Mouse (Mus musculus): ENCODE measurements around the gene Adamts16.
A peak's percentile ranks its signal among the peaks of the same experiment; 100 is the strongest.

The Adamts16 gene

DNA sequence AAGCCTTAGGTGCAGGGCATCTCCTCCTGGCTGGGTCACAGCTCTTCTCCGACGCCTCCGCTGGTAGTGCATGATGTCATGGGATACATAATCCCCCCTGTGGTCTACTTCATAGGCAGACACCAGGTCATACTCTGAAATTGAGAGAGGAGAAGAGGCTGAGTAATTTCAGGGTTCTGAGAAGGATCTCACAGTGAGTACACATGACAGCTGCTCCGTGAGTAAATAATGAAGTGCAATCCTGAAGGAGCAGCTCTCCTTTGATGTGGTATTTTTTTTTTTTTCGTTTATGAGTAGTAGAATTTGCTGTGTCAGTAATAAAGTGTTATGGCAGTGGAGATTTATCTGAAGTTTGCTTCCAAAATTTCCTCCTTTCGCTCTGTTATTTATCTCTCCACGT, 5.4 kb downstream of the Adamts16 start:
- no peak for DNase-seq (ENCODE audit: extremely low spot score, low read depth, low spot score)

DNA sequence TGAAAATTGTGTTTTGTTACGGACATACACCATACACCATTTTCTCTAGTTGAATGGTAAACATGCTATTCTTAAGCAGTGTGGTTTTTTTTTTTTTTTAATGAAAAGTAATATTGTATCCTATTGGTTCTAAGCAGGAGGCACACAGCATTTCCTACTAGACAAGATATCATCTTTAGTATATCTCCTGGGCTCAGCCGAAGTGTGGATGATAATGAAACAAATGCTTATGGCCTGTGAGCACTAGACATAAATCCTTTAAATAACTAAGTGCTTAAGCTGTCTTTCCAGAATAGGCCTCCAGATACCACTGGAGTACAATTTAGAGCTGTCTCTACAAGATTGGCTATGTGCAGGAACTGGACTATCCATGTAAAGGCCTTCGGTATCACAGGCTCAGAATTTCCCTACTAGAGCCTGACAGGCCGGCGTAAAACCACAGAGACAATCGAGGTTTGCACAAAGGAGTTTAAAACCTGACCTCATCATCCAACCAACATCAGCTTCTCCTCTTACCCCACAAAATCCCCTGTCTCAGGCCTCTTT, 8.9 kb downstream of the Adamts16 start:
- DNase-seq (ENCODE audit: extremely low spot score, low read depth, low spot score): no peak

DNA sequence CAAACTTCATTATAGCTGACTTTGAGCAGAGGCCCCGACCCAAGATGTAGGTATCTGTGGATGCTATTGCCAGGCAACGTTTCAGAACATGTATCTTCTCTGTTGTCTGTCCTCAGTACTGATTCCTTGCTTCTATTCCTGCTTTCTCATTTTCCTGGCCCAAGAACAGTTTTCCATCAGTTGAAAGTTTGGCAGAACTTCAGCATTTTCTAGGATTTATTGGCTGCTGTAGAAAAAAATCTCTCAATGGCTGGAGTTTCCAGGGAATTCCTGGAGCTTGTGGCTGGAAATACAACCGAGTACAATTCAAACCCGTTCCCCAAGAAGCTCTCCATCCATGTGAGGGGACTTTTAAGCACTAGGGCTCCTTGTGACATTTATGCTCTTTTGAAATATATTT, 10.6 kb downstream of the Adamts16 start:
- no peak for DNase-seq (ENCODE audit: extremely low spot score, low read depth, low spot score)

DNA sequence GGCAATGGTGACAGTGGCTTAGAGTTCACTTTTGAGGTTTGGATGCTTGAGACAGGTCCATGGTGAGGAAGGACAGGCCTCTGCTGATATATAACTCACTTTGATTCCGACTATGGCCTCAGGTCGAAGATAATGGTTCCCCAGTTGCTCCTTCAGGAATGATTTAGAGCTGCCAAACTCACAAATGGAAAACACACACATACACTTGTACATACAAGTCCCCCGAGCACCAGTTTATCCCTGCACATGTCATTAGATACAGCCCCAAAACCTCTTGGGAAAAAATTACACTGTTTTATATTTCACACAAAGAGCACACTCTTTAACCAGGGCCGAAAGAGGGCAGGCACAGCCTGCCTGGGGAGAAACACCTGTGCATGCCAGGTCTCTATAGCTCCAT, 14.1 kb downstream of the Adamts16 start:
- no peak for DNase-seq (ENCODE audit: extremely low spot score, low read depth, low spot score)

DNA sequence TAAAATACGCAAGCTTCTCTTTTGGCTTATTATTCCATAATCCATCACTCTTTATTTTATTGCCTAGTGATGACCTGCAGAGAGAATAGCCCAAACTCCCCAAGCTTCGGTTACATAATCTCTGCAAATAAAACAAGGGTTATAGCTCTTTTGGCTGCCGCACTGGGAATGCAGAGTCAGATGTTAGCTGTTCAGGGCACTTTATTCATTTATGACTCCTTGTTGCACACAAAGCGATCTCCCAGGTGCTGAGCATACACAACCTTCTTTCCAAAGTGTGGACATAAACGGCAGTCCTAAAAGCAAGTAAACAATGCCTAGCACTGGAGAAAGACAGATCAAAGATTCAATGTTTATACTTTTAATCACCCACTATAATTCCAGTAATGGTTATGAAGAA, 16.3 kb downstream of the Adamts16 start:
- no peak for DNase-seq (ENCODE audit: extremely low spot score, low read depth, low spot score)

DNA sequence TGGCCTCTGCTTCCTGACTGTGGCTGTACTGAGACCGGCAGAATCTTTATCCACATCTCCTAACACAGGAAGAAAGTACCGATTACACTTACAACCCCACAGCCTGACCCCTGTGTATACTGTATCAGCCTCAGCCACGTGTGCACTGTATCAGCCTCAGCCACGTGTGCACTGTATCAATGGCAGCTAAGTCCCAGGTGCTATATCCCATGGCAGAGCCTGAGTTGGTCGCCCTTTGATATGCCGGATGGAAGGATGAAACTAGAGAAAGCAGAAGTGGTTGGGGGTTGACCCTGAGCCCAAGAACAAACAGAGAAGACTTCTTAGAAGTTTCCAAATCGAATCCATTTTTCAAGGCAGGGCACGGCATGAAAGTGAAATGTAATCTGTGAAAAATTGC, 17.9 kb downstream of the Adamts16 start:
- DNase-seq (ENCODE audit: extremely low spot score, low read depth, low spot score): no peak

DNA sequence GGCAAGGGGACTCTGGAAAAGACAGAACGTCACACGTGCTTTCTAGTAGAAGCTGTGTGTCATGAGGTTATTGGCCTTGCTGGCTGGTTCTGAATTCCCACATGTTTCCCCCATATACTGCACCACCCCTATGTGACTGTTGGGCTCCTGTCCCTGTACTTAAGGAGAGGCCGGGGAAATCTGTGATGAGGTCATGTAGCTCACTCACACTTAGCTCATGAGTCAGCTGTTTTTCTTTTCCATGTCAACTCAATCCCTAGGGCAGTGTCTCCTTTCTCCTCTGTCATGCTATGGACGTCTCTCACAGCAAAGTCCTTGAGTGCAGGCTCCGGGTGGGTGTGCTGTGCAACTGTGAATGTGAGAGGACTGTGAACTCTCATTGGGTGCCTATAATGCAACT, 22.6 kb downstream of the Adamts16 start:
- DNase-seq (ENCODE audit: extremely low spot score, low read depth, low spot score): no peak

DNA sequence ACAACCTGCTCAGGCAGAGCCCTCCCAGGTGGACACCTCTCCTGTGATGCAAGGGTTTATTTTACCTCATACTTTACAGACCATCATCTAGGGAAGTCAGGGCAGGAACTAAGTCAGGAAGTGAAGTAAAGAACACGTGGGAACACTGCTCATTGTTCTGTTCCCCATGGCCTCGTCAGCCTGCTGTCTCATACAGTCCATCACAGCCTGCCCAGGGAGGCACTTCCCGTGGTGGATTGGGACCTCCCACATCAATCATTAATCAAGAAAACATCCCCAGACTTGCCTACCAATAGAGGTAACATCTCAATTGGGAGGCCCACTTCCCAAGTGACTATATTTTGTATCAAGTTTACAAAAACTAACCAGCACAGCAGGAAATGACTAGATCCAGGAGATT, 27.2 kb downstream of the Adamts16 start:
- no peak for DNase-seq (ENCODE audit: extremely low spot score, low read depth, low spot score)

DNA sequence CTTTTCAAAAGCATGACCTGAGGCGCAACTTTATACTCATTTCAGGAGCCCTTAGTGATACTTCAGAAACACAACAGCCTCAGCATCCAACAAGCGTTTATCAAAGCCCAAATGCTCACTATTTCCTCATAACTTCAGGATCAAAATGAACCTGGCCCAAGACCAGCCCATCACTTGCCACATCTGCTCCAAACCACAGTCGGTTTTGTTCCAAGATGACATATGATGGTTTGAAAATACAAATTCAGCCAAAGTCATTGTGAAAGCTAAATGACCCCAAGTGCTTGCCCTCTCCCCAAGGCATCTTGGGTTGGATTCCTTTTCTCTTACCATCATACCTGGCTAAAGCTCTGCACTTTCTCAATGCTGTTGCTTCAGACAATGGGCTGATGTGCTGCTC, 36.1 kb downstream of the Adamts16 start:
- DNase-seq (ENCODE audit: extremely low spot score, low read depth, low spot score): no peak

DNA sequence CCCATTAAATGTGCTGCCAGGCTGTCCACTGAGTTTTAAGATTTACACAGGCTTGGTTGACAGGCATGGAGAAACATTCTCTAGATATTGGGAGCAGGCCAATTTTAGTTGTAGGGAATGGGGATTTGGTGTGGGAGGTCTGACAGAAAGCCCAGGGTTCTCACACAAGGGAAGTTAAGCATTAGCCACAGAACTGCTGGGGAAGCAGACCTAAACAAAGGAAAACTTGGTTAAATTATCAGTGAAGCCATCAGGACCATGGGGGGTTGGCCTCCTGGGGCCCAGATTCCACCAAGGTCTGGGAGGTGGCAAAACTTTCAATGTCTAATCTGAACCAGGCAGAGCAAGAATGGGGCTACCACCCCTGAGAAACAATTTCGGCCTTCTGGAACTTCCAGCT, 38.8 kb downstream of the Adamts16 start:
- DNase-seq (ENCODE audit: extremely low spot score, low read depth, low spot score): no peak

DNA sequence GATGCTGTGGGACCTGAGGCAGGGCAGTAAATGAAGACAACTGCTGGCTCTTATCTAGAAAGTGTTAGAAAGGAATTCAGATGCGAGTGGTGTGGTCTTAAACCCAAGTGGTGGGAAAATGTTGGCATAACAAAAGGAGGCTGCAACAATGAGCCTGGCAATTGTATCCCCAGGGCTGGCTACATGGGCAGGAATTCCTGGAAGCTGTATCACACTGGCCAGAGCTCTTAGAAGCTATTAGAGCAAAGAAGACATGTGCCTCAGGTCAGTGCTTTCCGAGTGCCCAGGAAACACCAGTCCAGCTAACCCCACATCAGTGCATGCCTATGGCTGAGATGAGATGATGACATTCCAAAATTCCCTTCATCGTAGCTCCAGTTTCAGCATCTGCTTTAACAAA, 42.3 kb downstream of the Adamts16 start:
- DNase-seq (ENCODE audit: extremely low spot score, low read depth, low spot score): no peak

DNA sequence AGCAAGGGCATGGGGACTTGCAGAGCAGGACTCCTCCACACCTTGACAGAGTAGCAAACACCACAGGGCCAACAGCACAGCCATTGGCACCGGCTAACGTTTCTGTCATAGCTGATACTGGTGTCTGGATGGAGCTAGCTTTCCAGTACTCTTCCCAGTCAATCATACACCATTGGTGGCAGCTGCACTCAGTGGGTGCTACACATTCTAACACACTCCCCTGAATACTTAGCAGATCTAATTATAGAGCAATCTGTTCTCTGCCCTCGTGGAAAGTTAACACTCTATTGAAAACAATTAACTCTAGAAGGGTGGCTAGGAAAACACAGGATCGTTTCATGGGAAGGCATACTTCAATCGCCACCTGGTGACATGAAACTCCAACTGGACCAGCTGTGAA, 43.2 kb downstream of the Adamts16 start:
- DNase-seq (ENCODE audit: extremely low spot score, low read depth, low spot score): no peak

DNA sequence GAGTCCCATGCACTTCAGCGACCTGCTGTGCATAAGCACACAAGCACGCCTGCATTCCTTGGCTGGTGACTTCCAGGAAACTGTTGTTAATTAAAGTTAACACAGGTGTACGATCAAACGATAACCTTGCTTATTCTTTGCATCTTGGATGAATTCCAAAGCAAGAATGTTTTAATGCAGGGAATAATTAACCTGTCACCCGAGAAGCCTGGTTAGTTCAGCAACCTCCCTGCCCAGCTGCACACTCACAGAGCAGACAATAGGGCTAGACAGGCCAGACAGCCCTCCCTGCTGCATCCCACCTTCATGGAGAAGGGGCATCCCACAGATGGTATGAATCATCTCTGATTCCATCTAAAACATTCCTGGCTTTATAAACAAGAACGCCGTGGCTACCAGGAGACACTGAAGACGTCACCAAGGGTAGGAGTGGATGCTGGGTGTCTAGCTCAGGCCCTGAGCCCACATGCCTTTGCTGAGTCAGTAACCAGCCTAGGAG, 47.5 kb downstream of the Adamts16 start:
- no peak for DNase-seq (ENCODE audit: extremely low spot score, low read depth, low spot score)

DNA sequence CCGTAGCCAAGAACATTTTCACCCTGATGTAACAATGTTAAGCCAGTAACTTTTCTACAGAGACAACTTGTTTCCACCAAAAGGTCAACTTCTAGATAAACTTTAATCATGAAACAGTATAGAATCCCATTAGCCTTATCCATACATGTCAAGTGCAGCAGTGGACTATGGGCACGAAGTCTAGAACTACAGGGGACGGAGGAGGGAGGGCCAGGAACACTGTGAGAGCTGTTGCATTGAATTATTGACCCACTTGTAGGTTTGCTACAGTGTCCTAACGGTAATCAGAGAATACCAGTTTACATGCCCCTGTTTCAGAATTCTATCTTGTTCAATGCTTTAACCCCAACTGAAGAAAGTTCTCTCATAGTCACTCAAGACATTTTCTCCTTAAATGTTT, 48.0 kb downstream of the Adamts16 start:
- DNase-seq (ENCODE audit: extremely low spot score, low read depth, low spot score): no peak

DNA sequence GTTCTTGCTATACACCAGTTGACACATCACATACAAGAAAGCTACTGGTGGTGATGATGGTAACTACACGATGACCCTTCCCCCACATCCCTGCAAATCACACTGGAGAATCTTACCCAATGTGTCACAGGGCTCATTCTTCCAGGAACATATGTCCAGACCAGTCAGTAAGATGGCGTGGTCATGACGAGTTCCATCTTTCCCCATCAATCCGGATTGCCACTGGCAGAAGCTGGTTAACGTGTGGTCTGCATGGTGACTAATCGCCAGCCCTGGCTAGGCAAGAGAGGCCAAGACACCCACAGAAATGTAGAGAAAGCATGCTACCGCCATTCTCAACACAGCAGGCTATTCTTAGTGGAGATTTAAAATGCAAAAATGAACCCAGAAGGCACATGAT, 48.7 kb downstream of the Adamts16 start:
- DNase-seq (ENCODE audit: extremely low spot score, low read depth, low spot score): no peak

DNA sequence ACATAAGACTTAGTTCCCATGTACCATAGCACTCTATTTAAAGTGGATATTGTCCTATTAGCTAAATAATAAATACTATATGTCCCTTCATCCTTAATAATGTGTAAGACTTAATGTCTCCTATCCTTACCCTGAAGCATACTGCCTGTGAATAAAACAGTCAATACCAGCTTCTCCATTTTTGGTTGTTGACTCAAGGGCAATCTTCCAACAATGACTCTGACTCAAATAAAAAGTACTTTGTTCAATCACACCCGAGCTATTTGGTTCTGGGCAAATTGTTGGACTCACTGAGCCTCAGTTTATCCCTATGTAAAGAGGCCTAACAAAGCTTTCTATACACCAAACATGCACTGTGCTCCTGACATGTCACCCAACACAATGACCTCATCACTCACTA, 51.8 kb downstream of the Adamts16 start:
- DNase-seq (ENCODE audit: extremely low spot score, low read depth, low spot score): no peak

DNA sequence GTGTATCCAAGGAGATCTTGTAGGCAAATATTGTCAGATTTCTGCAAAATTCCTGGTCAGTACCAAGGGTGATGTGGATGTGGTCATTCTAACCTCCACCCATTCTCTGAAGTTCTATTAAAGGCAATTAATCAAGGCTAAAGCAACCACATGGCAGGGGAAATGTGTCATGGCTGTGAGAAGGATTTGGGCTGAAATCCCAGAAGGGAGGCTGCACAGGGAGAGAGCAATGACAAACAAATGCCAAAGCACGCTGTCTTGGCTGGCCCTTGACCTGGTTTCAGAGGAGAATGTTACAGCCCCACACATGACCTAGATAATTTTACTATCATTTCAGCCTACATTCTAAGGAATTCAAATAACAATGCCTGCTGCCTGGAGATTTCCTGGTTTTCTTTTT, 52.6 kb downstream of the Adamts16 start:
- no peak for DNase-seq (ENCODE audit: extremely low spot score, low read depth, low spot score)

DNA sequence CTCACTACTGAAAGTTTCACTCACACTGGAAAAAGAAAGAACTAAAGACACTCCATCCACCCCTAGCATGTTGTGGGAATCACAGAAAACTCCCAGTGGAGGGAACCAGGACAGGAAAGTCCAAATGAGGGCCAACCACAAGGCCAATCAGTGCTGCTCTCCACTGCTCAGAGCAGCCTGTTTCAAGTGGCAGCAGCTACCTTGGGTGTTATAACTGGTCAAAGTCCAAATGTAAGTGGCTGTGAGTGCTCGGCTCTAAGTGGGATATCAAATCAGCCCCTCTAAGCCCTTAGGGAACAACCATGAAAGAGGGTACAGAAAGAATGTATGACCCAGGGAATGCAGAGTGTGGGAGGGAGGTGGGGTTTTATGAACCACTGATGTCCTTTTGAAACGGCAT, 56.5 kb downstream of the Adamts16 start:
- DNase-seq (ENCODE audit: extremely low spot score, low read depth, low spot score): no peak

DNA sequence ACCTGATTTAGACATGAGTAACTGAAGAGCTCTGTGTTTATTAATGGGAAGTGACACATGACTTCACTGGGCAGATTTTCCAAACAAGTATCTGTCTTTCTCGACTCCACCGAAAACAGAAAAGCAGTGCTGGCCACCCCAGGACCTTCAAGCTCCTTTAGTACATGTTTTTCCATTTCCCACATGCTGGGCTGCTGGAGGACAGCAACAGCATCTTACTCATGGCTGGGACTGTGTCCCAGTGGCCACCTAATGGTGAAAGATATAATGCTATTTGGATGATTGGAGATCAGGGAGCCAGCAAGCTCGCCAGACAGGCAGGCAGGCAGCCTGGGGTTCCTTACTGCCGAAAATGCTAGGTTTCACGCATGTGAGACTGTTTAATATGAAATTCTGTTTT, 57.5 kb downstream of the Adamts16 start:
- DNase-seq (ENCODE audit: extremely low spot score, low read depth, low spot score): no peak

DNA sequence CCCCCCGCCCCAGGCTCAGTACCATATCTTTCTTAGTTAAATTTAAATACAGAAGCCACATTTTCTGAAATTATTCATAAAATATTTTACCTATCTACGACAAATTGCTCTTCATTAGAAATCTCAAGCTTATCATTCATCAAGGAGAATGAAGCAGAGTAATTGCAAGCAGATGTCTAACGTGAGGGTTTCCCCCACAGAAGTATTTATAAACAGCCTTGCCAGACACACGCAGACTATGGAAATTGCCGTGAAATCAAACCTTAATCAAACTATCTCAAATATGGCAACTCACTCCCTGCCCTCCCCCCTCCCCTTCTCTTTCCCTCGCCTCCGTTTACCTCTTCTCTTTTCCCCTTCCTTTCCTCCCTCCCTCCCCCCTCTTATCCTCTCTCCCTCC, 61.8 kb downstream of the Adamts16 start:
- DNase-seq (ENCODE audit: extremely low spot score, low read depth, low spot score): no peak

DNA sequence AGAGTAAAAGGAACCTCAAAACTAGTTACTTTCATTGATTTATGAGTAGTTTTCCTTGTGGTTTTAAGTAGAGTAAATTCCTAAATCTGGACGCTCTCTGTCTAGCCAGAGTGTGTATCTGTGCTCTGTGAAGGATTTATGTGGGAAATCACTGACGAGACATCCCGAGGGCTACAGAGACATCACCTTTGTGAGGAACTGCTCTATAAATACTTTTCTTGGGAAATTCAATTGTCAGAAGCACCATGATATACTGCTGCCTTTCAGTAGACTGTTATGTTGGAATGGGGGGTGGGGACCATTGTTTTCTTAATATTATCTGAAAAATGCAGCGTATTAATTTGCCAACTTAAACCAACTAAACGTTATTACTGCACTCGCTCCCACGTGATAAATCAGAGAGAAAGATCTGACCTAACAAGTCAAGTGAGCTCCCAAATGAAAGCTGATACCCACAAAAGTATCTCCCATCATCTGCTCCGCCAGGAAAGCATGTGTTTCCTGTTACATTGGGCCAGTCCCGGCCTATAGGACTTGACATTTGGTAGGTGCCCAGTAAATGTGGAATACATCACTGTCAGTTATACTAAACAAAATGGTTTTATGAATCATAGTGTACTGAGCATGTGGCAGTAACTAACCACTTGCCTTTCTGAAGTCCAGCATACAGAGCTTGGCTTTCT, 62.6 kb downstream of the Adamts16 start:
- DNase-seq (ENCODE audit: extremely low spot score, low read depth, low spot score): peak; percentile 37

DNA sequence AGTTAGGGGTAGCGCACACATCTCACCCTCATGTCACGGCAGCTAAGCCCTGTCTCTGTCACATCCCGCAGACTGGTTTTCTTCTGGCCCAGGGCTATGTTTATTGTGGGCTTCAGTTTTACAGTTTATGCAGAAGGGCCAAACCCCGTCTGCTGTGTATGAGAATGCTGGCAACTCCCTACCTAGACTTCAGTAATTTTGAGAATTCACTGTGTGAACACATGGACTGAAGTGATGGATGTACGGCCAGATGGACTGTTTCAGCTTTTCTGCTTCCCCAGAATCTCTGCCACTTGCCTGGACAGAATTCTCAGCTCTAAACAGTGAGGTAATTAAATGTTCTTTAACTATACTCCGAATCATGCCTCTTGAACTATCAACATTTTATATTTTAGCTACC, 70.5 kb downstream of the Adamts16 start:
- no peak for DNase-seq (ENCODE audit: extremely low spot score, low read depth, low spot score)

DNA sequence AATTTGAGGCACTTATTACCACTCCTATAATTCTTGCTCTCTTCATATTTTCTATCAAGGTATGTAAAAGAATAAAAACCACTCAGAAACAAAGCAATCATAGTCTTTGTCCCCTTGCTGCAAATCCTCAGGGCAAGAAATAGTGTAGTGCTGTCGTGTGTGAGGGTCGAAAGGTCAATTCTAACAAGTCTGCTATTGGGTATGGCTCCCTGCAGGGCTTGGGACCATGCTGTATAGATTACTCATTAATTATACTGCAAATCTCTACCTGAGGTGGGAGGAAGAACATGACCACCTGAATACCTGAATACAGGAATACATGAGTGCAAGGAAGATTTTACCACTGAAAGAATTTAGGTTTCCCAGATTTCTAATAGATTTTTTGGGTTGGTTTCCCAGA, 72.5 kb downstream of the Adamts16 start:
- DNase-seq (ENCODE audit: extremely low spot score, low read depth, low spot score): no peak
